Mouse (Mus musculus) embryonic facial prominence, embryonic 10.5 days (tissue): ENCODE measurements at regions not wholly inside any gene's neighbourhood (a gene's known extent, or its start where the extent isn't known, plus 50 kb on each side); places are given as distances from the start of the nearest gene placed in this dataset.

Experiments used
- DNase-seq: peaks from one replicate; pipeline ENCODE4 v3.0.0-alpha.2; 2017; ENCODE audit warnings: low spot score
- H3K27ac ChIP-seq: fragments of 300-500 bp; sonication (generic); replicated peaks from 2 replicates; pipeline ENCODE4 v1.5.1; 2016; ENCODE audit warnings: mild to moderate bottlenecking
- H3K27me3 ChIP-seq: fragments of 300-500 bp; sonication (generic); replicated peaks from 2 replicates; pipeline ENCODE4 v1.6.1; 2016; ENCODE audit warnings: low read depth, mild to moderate bottlenecking; ENCODE audit not compliant: poor library complexity, severe bottlenecking
- H3K36me3 ChIP-seq: fragments of 300-500 bp; sonication (generic); replicated peaks from 2 replicates; pipeline ENCODE4 v1.6.1; 2016; ENCODE audit warnings: mild to moderate bottlenecking, moderate library complexity
- H3K4me1 ChIP-seq: fragments of 300-500 bp; sonication (generic); 2 replicates; pipeline ENCODE4 v1.6.1; 2016
- H3K4me3 ChIP-seq: fragments of 300-500 bp; sonication (generic); 2 replicates; pipeline ENCODE4 v1.5.1; 2016; ENCODE audit warnings: mild to moderate bottlenecking, moderate library complexity
- H3K9me3 ChIP-seq: fragments of 300-500 bp; sonication (generic); 2 replicates; pipeline ENCODE4 v1.6.1; 2016; ENCODE audit warnings: mild to moderate bottlenecking
- WGBS: fragments of 180-500 bp; shearing (Covaris S2); methylation state at CpG from one replicate; pipeline ENCODE4 v1.1.7; 2016; 5-methylcytosine and 5-hydroxymethylcytosine counted together

DNA sequence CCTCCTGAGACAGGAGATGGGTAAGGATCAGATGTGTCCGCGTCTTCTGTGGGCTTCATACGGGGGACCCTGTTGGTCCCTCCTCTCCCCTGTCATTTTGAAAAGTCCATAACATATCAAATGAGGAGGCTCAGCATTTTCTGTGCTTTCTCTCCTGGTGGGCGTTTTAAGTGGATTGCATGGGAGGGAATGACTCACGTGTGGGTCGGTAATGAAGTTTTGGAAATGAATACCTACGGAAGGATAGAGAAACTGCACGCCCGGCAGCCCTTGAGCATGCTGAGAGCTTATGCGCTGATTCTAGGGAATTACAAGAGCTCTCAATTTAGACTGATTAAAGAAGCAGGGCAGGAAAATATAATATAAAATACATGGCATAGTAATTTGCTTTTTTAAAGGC, 85.4 kb upstream of the 1700024P04Rik start:
- no peak overlapping the region for H3K4me3 ChIP-seq
- no peak overlapping the region for H3K27ac ChIP-seq
- DNase-seq, result no peak
- H3K4me1 ChIP-seq, result peaks cover 10% of the 10 kb centered on the region
- H3K9me3 ChIP-seq, result no peaks in the 10 kb centered on the region
- H3K27me3 ChIP-seq, result no peaks in the 10 kb centered on the region
- WGBS, result 93% methylated on average over 10 of the region's 10 CpGs
- H3K36me3 ChIP-seq, result no peaks in the 10 kb centered on the region

DNA sequence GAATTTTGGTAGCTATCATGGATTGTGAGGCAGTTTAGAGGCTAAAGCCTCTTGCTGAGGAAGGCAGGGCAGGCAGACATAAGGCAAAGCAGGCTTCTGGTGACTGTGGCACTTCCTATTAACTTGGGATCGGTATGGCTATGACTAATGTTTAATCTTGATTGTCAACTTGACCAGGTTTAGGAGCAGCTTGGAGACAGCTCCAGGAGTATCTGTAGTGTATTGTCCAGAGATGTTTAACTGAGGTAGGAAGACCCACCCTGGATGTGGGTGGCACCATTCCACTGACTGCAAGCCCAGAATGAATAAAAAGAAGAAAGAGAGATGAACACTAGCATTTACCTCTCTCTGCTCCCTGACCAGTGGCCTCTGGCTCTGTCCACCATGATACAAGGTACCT, 83.1 kb upstream of the 1700024P04Rik start:
- 85% methylated on average over 1 of the region's 1 CpGs for WGBS
- H3K9me3 ChIP-seq, result no peaks in the 10 kb centered on the region

DNA sequence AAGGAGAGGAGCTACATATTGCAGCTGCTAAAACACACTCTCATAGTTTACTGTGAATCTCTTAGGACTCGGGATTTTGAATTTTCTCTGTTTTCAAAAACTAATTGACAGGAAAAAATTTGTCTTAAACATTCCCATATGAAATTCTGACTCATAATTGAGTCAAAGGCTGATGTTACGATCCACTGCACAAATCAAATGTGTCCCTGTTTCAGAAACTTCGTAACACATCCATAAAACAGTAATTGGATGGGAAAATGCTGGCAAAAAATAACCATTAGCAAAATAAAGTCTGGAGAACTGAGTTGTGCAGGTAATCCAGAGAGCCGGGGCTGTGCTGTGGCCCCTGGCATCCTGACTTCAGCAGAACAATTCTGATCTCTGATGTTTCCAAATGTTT, 79.1 kb upstream of the 1700024P04Rik start:
- H3K4me1 ChIP-seq, result peaks cover 8% of the 10 kb centered on the region; the same call in 1 of the 2 replicates
- no peak overlapping the region for H3K27ac ChIP-seq
- 69% methylated on average over 4 of the region's 4 CpGs for WGBS
- H3K27me3 ChIP-seq, result no peaks in the 10 kb centered on the region
- no peak overlapping the region for H3K4me3 ChIP-seq
- H3K9me3 ChIP-seq, result no peaks in the 10 kb centered on the region
- DNase-seq, result no peak
- no peaks in the 10 kb centered on the region for H3K36me3 ChIP-seq

More for the DNA sequence above, 83.1 kb upstream of the 1700024P04Rik start:
- no peaks in the 10 kb centered on the region for H3K36me3 ChIP-seq
- peaks cover 16% of the 10 kb centered on the region for H3K4me1 ChIP-seq
- DNase-seq, result no peak
- no peaks in the 10 kb centered on the region for H3K27me3 ChIP-seq
- H3K4me3 ChIP-seq, result no peak overlapping the region
- H3K27ac ChIP-seq, result no peak overlapping the region

DNA sequence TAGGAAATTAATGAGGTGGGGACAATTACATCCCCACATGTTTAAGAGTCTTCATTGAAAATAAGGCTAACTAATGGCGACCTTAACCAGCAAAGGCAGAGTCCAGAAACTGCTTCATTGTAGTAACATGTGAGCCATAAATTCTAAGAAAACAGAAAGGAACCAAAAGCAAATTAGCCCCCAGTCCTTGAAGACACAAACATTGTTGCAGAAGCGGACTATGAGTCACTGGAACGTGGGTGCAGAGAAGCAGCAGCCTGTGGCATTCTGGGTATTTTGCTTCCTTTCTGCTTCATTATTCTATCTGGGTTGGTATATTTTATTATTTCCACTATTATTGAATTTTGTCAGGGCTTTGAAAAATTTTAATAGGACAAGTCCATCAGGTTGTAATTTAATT, 78.6 kb upstream of the 1700024P04Rik start:
- H3K4me1 ChIP-seq, result peaks cover 8% of the 10 kb centered on the region; the same call in 1 of the 2 replicates
- DNase-seq, result no peak
- no peaks in the 10 kb centered on the region for H3K36me3 ChIP-seq
- H3K27ac ChIP-seq, result no peak overlapping the region
- no peaks in the 10 kb centered on the region for H3K9me3 ChIP-seq
- WGBS, result 76% methylated on average over 3 of the region's 3 CpGs
- no peaks in the 10 kb centered on the region for H3K27me3 ChIP-seq
- no peak overlapping the region for H3K4me3 ChIP-seq

DNA sequence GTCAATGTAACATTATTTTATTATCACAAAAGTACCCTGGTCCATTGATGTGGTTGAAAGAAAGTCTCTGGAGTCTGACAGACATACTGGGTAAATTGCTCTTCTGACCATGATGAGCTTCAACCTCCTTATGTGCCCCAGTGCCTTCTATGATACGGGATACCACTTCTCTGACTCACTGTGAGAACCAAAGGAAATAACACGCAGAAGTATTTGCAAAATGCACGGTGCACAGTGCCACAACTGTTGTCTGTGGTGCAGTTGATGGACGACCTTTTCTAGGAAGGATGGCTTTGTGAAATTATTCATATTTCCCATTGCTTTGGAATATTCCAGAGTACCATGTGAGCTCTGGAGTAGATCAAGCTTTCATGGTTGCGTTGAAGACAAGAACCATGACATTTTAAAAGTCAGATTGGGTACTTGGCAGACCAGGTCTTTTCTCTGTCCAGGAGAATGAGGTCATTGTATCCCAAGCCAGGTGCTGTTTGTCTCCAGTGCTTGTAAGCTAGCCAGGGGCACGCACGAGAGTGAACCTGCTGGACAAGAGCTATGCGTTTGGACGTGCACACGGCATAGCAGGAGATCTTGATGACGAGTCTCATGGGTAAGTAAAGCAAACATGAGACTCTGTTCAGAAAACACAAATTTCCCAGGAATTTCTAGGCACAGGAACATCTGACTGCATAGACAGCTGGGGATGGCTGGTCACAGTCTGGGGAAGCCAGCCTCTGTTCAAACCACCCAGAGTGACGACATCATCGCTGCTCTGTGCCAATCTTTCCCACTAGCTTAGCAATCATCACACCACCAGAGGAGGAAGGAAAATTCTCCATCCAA, 74.0 kb upstream of the 1700024P04Rik start:
- Histone ChIP-seq H3K27me3 (no peaks in the 10 kb centered on the region), H3K36me3 (no peaks in the 10 kb centered on the region), H3K9me3 (no peaks in the 10 kb centered on the region), H3K4me3 (no peak overlapping the region), H3K27ac (no peak overlapping the region), H3K4me1 (peaks cover 22% of the 10 kb centered on the region)
- no peak for DNase-seq
- WGBS, result 85% methylated on average over 13 of the region's 13 CpGs

DNA sequence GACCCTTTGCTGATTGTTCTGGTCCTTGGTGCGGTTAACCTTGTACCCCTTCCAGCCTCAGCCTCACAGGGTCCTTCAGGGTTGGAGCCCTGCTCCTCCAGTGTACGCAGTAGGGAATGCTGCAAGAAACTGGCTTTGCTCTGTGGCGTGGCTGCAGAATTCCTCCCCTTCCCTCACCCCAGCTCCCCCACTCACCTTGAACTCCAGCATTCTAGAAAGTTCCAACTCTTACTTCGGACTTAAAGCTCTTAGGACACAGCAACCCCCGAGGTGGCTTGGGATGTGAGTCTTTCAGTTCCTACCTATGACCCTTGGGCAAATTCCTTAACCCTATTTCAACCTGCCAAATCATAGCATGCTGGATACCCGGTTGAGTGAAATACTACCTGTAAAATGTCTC, 73.3 kb upstream of the 1700024P04Rik start:
- WGBS, result 76% methylated on average over 6 of the region's 6 CpGs
- H3K27ac ChIP-seq, result no peak overlapping the region

DNA sequence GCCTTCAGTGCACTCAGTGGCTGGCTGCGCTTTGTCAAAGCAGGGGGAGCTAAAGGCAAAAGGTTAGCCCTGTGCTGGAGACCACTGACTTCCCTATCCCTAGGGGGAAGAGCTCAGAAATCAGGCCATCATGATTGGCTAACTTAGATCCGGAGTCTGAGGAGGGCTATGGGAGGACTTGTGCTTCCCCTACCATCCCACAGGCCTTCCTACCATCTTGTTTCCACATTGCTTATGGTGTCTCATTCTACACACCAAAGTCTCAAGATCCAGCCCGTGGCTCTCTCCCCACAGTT, 72.9 kb upstream of the 1700024P04Rik start:
- peaks cover 16% of the 10 kb centered on the region for H3K4me1 ChIP-seq
- WGBS, result 73% methylated on average over 3 of the region's 3 CpGs
- H3K27me3 ChIP-seq, result no peaks in the 10 kb centered on the region
- H3K4me3 ChIP-seq, result no peak overlapping the region
- no peak overlapping the region for H3K27ac ChIP-seq
- DNase-seq, result no peak
- H3K9me3 ChIP-seq, result no peaks in the 10 kb centered on the region
- H3K36me3 ChIP-seq, result no peaks in the 10 kb centered on the region

More for the DNA sequence above, 73.3 kb upstream of the 1700024P04Rik start:
- no peaks in the 10 kb centered on the region for H3K36me3 ChIP-seq
- peaks cover 18% of the 10 kb centered on the region for H3K4me1 ChIP-seq
- H3K9me3 ChIP-seq, result no peaks in the 10 kb centered on the region
- DNase-seq, result no peak
- H3K4me3 ChIP-seq, result no peak overlapping the region
- H3K27me3 ChIP-seq, result no peaks in the 10 kb centered on the region

DNA sequence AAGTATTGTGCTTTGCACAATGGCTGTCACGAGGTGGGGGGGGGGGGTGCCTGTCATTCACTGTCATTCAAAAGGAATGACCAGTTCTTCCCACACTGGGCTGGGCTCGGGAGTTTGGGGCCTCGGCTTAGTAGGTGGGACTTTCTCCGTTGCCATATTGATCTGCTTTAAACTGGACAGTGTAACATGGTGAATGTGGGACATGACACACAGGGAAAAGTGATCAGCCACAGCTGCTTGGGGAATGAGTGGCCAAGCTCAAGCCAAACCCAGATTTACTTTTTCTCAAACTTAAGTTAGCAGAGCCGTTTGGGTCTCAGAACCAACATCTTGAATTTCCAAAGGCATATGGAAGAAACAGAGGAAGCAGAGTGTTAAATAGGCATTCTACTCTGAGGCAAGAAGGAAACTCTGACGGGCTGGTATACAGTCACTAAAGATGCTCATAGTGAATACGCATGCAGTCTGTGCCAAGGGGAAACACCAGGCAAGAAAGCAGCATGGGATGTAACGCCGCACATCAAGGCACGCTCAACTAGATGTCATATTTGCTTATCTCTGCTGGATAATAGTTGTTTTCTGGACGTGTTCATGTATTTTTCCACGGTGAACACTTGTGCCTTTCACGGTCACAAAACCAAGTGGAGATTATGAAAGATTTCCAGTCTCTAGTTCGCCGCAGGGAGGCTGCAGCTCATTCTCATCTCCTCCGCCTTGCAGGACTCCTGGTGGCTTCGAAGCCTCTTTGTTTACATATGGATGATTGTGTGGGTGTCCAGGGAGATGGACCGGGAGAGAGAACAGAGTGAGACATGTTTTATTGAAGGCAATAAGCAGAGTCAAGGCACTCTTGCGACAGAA, 72.3 kb upstream of the 1700024P04Rik start:
- H3K27ac ChIP-seq, result no peak overlapping the region

DNA sequence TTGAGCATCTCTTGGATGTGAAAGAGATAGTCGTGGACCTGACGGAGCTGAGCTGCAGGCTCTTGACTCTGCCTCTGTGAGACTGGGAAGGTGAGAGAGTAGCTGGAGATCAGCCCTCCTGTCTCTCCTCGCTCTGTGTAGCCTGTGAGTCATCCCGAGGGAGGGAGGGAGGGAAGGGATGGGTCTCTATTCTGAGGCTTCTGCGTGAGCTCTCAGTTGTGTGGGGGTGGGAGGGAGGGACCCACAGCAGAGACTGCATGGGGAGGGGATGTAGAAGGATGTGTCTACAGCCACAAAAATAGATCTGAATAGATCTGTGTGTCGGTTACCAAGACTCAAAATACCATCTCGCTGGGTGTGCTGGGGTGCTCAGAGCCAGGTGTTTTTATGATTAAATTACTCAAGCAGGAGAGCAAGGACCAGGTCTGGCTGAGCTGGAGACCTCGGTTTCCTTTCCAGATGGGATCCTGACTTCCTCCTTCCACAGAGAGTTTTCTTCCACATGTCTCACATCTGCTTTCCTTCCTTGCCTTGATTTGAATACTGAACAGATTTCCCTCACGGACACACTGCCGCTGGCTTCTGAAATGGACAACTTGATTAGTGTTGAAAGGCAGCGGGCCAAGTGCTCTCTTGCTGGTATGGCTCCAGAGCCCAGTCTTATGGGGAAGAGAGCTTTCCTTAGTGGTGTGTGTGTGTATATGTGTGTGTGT, 71.4 kb upstream of the 1700024P04Rik start:
- Histone ChIP-seq H3K4me1 (peaks cover 16% of the 10 kb centered on the region), H3K4me3 (no peak overlapping the region), H3K9me3 (no peaks in the 10 kb centered on the region), H3K27ac (no peak overlapping the region), H3K36me3 (no peaks in the 10 kb centered on the region), H3K27me3 (no peaks in the 10 kb centered on the region)
- 66% methylated on average over 11 of the region's 11 CpGs for WGBS
- no peak for DNase-seq

More for the DNA sequence above, 72.3 kb upstream of the 1700024P04Rik start:
- DNase-seq, result no peak
- Histone ChIP-seq H3K4me1 (peaks cover 16% of the 10 kb centered on the region), H3K27me3 (no peaks in the 10 kb centered on the region), H3K9me3 (no peaks in the 10 kb centered on the region), H3K4me3 (no peak overlapping the region), H3K36me3 (no peaks in the 10 kb centered on the region)
- WGBS, result 84% methylated on average over 19 of the region's 19 CpGs

DNA sequence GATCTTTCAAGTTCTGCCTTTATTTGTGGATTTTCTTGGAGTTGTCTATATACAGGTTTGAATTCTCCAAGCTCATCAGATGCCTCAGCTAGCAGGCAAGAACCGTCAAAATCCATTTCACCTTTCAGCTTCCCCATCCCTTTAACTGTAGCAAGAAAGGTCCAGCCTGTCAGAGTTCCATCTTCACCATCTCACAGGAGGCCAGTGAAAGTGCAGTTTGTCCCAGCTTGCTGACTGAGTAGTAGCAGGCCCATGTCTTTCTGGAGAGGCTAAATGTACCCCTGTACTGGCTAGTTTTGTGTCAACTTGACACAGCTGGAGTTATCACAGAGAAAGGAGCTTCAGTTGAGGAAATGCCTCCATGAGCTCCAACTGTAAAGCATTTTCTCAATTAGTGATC, 67.7 kb upstream of the 1700024P04Rik start:
- Histone ChIP-seq H3K9me3 (no peaks in the 10 kb centered on the region), H3K27me3 (no peaks in the 10 kb centered on the region), H3K36me3 (no peaks in the 10 kb centered on the region), H3K4me3 (no peak overlapping the region), H3K27ac (no peak overlapping the region), H3K4me1 (peaks cover 9% of the 10 kb centered on the region)
- no peak for DNase-seq
- 92% methylated on average over 1 of the region's 1 CpGs for WGBS

DNA sequence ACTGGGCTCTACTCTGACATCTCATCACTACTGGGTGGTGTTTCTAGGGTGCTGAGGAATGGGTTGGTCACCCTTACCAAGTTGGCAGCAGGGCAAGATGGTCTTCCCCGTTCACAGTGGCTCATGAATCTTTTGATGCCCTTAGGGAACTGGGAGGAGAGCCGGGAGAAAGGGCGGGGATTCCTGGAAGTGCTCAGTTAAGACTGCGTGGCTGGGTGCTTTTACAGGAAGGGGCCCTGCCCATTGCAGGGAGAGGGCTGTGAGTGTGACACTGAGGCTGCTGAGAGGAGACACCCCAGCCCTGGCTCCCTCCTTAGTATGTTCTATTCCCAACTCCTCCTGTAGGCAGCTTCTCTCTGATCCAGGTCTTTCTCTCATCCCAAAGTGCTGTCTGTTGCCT, 65.3 kb upstream of the 1700024P04Rik start:
- no peak overlapping the region for H3K27ac ChIP-seq
- H3K9me3 ChIP-seq, result no peaks in the 10 kb centered on the region
- H3K4me3 ChIP-seq, result no peak overlapping the region
- no peaks in the 10 kb centered on the region for H3K4me1 ChIP-seq
- no peak for DNase-seq
- H3K36me3 ChIP-seq, result no peaks in the 10 kb centered on the region
- WGBS, result 56% methylated on average over 4 of the region's 4 CpGs
- no peaks in the 10 kb centered on the region for H3K27me3 ChIP-seq

DNA sequence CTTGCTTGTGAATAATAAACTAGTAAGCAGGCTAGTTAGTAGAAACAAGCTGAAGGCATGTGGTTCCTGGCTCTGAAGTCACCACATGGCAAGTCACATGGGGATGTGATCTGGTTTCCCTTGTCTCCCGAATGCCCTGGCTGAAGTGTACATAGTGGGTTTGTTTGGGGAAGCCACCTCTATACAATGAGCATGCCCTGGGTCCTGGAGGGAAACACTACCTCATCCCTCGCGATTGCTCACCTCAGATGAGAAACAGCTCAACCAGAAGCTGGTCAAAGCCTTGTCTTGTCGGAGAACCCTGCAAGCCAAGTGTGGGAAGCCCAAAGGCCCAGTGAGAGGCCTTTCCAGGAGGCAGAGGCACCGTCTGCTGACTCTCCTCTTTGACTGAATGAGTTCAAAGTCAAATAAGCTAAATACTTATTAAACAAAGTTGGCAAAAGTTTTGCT, 64.3 kb upstream of the 1700024P04Rik start:
- 82% methylated on average over 5 of the region's 5 CpGs for WGBS
- no peaks in the 10 kb centered on the region for H3K9me3 ChIP-seq
- DNase-seq, result no peak
- H3K36me3 ChIP-seq, result no peaks in the 10 kb centered on the region
- H3K4me1 ChIP-seq, result no peaks in the 10 kb centered on the region
- H3K27ac ChIP-seq, result no peak overlapping the region
- H3K27me3 ChIP-seq, result no peaks in the 10 kb centered on the region
- H3K4me3 ChIP-seq, result no peak overlapping the region
